Mouse (Mus musculus): ENCODE results near the gene Satb1. TPM values are rescaled to one million over a fixed set of nuclear protein-coding genes. Genes with fewer than 3 reads are reported as not detected.

The Satb1 gene
- total RNA-seq, 2 experiments from 2014 or later: 68.6 to 72.7 TPM

GRCm38 (mm10) chr17:51786050-51786449, 47.0 kb downstream of the Satb1 start:
- Histone ChIP-seq H3K27ac (no peak overlapping the region), H3K4me3 (no peak overlapping the region)
- intact Hi-C loops (cut with DNase I): no loop called here
- no peak for DNase-seq
- no peak for TF ChIP-seq CTCF (IDR thresholded peaks at IDR 0.05)

GRCm38 (mm10) chr17:51784935-51785334, 48.2 kb downstream of the Satb1 start:
- no peak overlapping the region for H3K27ac ChIP-seq
- intact Hi-C loops (cut with DNase I): no loop called here
- DNase-seq: no peak
- TF ChIP-seq CTCF (IDR thresholded peaks at IDR 0.05): no peak
- no peak overlapping the region for H3K4me3 ChIP-seq

DNA sequence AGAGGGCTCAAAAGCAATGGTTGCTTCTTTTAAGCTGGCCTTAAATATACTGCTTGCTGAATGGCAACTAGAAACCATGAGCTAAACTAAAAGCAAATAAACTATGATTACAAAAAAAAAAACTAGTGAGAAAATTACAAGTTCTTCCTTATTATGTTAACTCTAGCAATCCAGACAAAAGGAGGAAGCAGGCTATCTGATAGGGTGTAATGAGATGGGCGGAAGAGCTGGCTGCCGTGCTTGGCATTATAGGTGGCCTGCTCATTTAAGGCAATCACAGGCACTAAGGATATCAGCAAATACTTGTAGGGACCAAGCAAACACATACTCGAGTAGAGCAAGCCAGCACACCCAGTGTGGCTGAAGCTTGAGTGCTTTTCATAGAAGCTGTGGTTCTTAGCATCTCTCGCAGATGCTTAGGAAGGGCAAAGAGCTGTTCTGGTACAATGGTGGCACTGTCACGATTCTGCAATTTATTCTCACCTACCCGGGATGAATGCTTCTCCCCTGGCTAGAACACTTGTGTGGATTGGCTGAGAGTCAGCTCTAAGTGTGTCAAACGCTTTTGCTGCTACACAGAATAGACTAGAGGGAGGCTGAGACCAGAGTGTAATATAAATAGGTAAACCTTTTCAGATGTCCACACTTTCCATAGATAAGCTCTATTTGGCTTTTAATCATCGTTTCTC, 49.4 kb downstream of the Satb1 start:
- DNase-seq: no peak
- intact Hi-C loops (cut with DNase I): no loop called here
- no peak for TF ChIP-seq CTCF (IDR thresholded peaks at IDR 0.05)
- Histone ChIP-seq H3K4me3 (no peak overlapping the region), H3K27ac (no peak overlapping the region)

DNA sequence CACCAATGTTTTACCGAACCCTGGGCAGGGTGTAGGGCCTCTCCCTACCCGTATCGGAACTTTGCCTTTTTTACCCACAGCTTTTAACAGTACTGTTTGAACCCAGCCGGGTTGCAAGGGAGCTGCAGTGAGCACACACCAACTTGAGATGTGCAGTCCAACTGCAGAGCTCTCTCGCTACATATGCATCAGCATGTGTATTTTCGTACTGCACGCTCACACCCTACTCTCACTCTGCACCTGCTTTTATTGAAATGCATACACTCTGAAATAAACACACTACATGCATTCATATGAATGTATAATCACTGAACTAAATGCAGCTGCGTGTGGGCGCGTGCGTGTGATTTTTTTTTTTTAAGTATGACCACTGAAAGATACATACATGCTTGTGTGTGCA, 53.1 kb downstream of the Satb1 start:
- DNase-seq: no peak
- H3K27ac ChIP-seq: no peak overlapping the region
- intact Hi-C loops (cut with DNase I): no loop called here
- H3K4me3 ChIP-seq: no peak overlapping the region
- TF ChIP-seq CTCF (IDR thresholded peaks at IDR 0.05): no peak

DNA sequence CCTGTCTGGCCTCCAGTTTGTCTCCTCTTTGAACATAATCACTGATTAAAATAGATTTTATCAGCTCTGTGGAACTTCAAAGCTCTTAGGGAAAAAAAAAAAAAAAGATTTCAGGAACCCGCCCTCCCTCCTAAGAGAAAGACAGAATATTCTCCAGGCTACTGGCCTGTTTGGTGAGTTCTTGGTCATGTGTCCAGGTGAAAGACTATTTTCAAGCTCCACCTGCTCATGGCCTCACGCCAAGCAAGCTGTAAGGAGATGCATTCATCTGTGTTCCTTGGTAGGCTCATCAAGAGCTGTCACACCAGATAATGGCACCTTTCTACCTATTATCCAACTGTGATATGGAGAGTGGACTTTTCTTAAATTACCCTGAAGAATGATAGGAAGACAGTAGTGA, 54.1 kb downstream of the Satb1 start:
- H3K27ac ChIP-seq: no peak overlapping the region
- no peak for DNase-seq
- TF ChIP-seq CTCF (IDR thresholded peaks at IDR 0.05): no peak
- intact Hi-C loops (cut with DNase I): loop anchor here (10.0 kb wide), 1 partner anchor 274 kb away; no protein-coding TSS in a partner anchor
- no peak overlapping the region for H3K4me3 ChIP-seq

GRCm38 (mm10) chr17:51777813-51778212, 55.3 kb downstream of the Satb1 start:
- DNase-seq: no peak
- Histone ChIP-seq H3K4me3 (no peak overlapping the region), H3K27ac (no peak overlapping the region)
- TF ChIP-seq CTCF (IDR thresholded peaks at IDR 0.05): peak; percentile 61
- intact Hi-C loops (cut with DNase I): loop anchor here (10.0 kb wide), 1 partner anchor 273 kb away; no protein-coding TSS in a partner anchor

DNA sequence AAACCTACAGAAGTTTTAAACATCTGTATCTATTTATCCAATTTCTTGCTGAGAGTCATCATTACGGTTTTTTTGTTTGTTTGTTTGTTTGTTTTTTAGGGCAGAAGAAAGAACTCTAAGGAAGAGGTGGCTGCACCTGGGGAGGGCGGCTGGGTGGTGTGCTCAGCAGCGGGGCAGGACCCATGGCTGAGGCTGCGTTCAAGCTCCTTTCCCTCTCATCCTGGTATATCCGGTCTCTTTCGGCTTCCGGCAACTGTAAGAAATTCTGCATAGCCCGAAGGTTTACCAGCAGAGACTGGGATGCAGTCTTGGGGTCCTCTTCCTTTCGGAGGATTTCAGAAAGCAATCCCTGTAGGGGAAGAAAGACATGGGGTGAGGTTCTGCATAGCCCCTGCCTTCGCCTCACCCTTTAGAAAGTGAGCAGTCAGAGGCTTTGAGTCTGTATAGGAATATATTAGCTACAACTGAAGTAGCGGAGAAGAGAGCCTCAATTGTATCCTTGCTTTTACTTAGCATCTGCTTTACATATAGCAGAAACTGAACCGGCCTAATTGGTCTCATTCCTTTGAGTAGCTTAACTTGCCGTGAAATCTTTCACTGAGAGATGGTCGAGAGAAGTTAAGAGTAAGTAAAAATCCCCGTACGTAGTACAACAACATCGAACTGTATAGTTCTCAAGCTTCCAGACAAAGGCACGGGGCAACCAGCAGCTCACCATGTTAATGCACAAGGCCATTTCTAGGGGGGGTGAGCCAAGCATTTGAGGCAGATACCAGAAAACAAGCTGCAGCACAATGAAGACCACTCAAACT, 57.8 kb downstream of the Satb1 start:
- intact Hi-C loops (cut with DNase I): loop anchor here (10.0 kb wide), 1 partner anchor 270 kb away; no protein-coding TSS in a partner anchor
- no peak for DNase-seq
- Histone ChIP-seq H3K4me3 (no peak overlapping the region), H3K27ac (no peak overlapping the region)
- TF ChIP-seq CTCF (IDR thresholded peaks at IDR 0.05): no peak

DNA sequence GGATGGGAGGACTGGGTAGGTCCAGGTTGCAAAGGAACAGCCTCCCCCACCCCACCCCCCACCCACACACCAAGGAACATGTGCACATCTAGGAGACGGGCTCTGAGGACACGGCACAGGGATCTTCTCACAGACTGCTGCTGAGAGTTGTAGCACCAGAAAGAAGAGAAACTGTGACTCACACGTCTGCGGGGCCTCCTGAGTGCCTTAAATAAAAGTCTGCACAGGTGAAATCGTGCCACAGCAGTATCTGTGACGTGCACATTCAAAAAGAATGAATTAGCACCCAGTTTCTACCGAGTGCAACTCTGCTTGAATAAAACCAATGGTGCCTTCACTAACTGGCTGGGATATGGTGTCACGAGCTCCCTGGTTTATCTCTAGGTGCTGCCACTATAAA, 69.5 kb downstream of the Satb1 start:
- Histone ChIP-seq H3K4me3 (no peak overlapping the region), H3K27ac (no peak overlapping the region)
- TF ChIP-seq CTCF (IDR thresholded peaks at IDR 0.05): no peak
- DNase-seq: no peak
- intact Hi-C loops (cut with DNase I): no loop called here

- no peak for TF ChIP-seq CTCF (IDR thresholded peaks at IDR 0.05)
- intact Hi-C loops (cut with DNase I): no loop called here
- no peak overlapping the region for H3K27ac ChIP-seq
- no peak overlapping the region for H3K4me3 ChIP-seq
- DNase-seq: no peak
Measured at GRCm38 (mm10) chr17:51762503-51762902, 70.6 kb downstream of the Satb1 start.

GRCm38 (mm10) chr17:51760997-51761655, 72.0 kb downstream of the Satb1 start:
- H3K27ac ChIP-seq: no peak overlapping the region
- intact Hi-C loops (cut with DNase I): no loop called here
- no peak for TF ChIP-seq CTCF (IDR thresholded peaks at IDR 0.05)
- H3K4me3 ChIP-seq: no peak overlapping the region
- DNase-seq: no peak

DNA sequence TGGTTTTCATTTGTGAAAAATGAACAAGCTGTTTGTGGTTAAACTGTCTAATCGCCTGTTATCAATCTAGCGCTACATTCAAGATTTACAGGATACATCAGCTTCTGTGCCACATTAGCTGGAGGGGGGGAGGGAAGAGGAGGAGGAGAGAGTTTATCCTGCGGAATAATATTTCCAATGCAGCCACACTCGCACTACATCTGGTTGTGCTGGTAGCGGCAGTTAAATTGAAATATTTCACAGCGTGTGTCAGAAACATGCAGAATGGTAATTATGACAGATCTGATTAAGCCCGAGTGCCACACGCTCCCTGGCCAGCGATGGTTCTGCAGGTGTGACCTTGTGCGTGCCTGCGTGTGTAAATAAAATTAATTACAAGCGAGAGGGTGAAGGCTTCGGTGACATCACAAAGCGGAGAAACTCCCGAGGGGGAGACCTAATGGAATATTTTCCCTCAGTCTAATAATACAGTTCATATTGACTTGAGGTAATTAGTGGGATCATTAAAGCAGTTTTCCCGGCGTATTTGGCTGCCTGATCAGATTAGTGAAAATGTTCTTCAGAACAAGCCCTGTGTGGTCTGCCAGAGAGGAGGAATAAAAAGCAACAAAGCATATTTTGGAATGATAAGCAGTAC, 72.7 kb downstream of the Satb1 start:
- intact Hi-C loops (cut with DNase I): no loop called here
- no peak for TF ChIP-seq CTCF (IDR thresholded peaks at IDR 0.05)
- Histone ChIP-seq H3K4me3 (no peak overlapping the region), H3K27ac (no peak overlapping the region)
- DNase-seq: no peak

DNA sequence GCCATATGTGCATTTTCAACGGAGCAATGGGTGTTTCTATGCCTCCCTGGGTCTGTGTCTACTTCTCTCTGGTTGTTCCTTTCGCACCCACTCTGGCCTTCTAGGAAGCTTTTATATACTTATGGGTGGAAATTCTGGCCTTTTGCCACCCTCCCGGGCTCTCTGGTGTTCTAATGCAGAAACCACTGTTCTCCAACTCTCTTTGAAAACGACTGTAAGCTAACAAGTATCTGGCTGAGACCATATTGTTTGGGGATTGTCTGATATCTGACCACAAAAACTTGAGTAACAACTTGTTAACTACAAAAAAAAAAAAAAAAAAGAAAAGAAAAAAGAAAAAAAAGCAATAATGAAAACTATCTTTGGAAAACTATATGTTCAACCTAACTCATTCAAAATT, 73.6 kb downstream of the Satb1 start:
- TF ChIP-seq CTCF (IDR thresholded peaks at IDR 0.05): no peak
- Histone ChIP-seq H3K27ac (no peak overlapping the region), H3K4me3 (no peak overlapping the region)
- intact Hi-C loops (cut with DNase I): no loop called here
- DNase-seq: no peak
